Mouse (Mus musculus): ENCODE measurements around the gene Rbm7. TPM values are rescaled to one million over a fixed set of nuclear protein-coding genes. Genes with fewer than 3 reads are reported as not detected.
"Not testable (repeated sequence)": the region's sequence is repeated elsewhere in the genome, so short reads cannot be mapped to it uniquely, and the experiment has no call there.

Gene Rbm7
- 115 and 118 TPM in 2 replicates for polyA plus RNA-seq (2016; fragmentation: Nextera tagmentation; extraction: Ambion mirVana)

DNA sequence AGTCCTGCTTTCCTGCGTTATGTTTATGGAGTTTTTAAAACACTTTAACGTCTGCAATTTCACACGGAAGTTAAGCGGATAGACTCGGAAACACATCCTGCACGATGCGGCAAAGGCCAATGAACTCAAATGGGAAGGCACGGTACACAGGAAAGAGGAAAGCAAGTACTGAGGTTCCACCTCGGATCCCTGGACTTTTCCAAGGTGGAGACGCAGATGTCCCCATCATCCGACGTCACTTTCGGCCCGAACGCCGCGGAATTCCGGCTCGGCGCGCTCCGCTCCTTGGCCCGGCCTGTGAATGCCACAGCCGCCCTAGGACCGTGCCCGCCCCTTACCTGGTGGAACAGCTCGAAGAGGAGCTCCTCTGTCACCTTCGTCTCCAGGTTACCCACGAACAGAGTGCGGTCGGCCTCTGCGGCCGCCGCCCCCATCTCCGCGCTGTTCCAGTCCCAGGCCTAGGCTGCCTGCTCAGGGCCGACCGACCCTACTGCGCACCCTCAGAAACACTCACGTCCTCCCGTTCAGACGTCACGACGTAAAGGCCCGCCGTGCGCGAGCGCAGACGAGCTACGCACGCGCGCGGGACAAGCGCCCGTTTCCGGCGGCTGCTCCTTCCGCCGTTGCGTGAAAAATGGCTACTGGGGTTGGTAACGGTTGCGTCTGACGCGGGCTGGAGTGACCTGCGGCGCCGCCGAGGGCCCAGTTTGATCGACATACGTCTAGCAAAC lies at the start of gene Rbm7, which contains the start of gene Gm5617:
Rbm7 (minus strand) TSS at position 483 of the 731 bp plus-strand sequence.
Gm5617 (plus strand) TSS at position 626 of the 731 bp plus-strand sequence.
- peaks cover 16% of the 10 kb centered on the region for H3K4me1 ChIP-seq
- peaks cover 8% of the 10 kb centered on the region; the same call in 1 of the 2 replicates for H3K27me3 ChIP-seq (replicated peaks; ENCODE audit: low read depth, poor library complexity, severe bottlenecking)
- peak within 1 kb of the TSS; percentile 83 for H3K4me3 ChIP-seq
- H3K27ac ChIP-seq (replicated peaks), result peak within 1 kb of the TSS; percentile 96
- under 1% methylated on average over 72 of the region's 72 CpGs for WGBS
- DNase-seq (ENCODE audit: low spot score), result peak; percentile 94
- H3K36me3 ChIP-seq (replicated peaks), result peaks cover 39% of the 10 kb centered on the region
- no peaks in the 10 kb centered on the region for H3K9me3 ChIP-seq

DNA sequence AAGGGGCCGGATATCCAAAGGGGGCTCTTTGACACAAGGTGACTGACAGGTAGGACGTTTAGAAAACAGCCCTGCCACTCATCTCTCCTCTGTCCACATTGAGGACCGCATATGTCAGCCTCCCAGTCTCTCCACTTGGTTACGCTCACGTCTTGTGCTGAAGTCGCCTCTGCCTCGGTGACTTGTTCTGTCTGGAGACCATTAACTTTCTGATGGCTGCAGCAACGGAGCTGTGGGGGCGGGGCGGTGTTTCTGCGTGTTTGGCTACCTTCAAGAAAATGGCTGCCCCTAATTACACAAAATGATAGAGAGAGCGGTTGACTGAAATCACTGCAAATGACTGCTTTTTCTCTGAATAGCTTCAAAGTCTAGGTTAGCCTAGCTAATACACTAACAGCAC lies 43.6 kb upstream of the Rbm7 start:
- no peaks in the 10 kb centered on the region for H3K36me3 ChIP-seq (replicated peaks)
- peak; percentile 77 for DNase-seq (ENCODE audit: low spot score)
- 8% methylated on average over 12 of the region's 12 CpGs for WGBS
- H3K4me3 ChIP-seq, result peak overlapping the region; percentile 49
- H3K27me3 ChIP-seq (replicated peaks; ENCODE audit: low read depth, poor library complexity, severe bottlenecking), result peaks cover 23% of the 10 kb centered on the region; the same call in 1 of the 2 replicates
- H3K27ac ChIP-seq (replicated peaks), result peak overlapping the region; percentile 52
- H3K4me1 ChIP-seq, result peaks cover 19% of the 10 kb centered on the region
- peaks cover 19% of the 10 kb centered on the region; the same call in 1 of the 2 replicates for H3K9me3 ChIP-seq

DNA sequence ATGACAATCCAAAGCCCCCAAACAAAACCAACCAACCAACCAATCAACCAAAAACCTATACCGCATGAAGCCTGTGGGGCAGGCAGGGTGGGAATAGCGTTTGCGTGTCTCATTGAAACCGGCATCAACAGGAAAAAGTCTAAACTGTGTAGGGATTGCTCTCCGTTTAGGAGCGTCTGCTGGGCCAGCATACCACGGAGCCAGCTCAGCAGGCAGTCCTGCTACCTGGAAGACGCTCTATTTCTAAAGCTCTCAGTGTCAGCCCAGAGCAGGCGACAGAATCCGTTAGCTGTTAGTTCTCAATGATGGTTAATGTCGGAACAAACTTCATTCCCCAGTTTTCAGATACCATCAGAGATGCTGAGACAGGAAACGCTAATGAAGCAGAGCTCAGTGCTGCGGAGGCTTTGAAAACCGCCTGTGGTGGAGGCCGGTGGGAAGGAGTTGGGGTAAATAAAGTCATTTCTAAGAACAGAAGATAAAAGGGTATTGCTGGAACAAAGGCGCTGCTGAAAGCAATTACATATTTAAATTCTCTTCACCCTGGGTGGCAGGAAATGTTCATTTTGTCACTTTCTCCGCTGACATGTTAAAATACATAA lies 43.0 kb upstream of the Rbm7 start:
- H3K27ac ChIP-seq (replicated peaks), result peak overlapping the region; percentile 52
- DNase-seq (ENCODE audit: low spot score), result peak; percentile 46
- 2% methylated on average over 17 of the region's 17 CpGs for WGBS

DNA sequence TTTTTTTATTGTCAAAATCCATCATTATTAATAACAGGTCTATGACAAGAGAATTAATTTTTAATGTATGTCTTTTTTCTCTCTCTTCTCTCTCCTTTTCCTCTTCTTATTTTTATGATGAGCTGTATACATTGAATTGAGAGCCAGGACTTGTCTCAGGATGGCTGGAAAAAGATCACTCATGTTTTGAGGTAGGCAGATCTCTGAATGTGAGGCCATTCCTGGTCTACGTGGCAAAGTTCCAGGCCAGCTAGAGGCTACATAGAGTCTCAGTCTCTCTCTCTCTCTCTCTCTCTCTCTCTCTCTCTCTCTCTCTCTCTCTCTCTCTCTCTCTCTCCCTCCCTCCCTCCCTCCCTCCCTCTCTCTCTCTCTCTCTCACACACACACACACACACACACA lies 42.5 kb upstream of the Rbm7 start:
- Histone ChIP-seq H3K27ac (replicated peaks) (0 out of 2 replicates have a peak overlapping the region, but pooled peaks have one; percentile 52), H3K4me1 (peaks cover 19% of the 10 kb centered on the region), H3K27me3 (replicated peaks; ENCODE audit: low read depth, poor library complexity, severe bottlenecking) (peaks cover 23% of the 10 kb centered on the region; the same call in 1 of the 2 replicates), H3K9me3 (peaks cover 15% of the 10 kb centered on the region; the same call in 1 of the 2 replicates)
- H3K4me3 ChIP-seq; H3K36me3 ChIP-seq (replicated peaks); DNase-seq (ENCODE audit: low spot score): not testable (repeated sequence)
- 38% methylated on average over 1 of the region's 1 CpGs for whole genome bisulfite sequencing

More for the DNA sequence above, 43.0 kb upstream of the Rbm7 start:
- Histone ChIP-seq H3K4me3 (peak overlapping the region; percentile 49), H3K36me3 (replicated peaks) (no peaks in the 10 kb centered on the region), H3K9me3 (peaks cover 19% of the 10 kb centered on the region; the same call in 1 of the 2 replicates), H3K4me1 (peaks cover 19% of the 10 kb centered on the region), H3K27me3 (replicated peaks; ENCODE audit: low read depth, poor library complexity, severe bottlenecking) (peaks cover 23% of the 10 kb centered on the region; the same call in 1 of the 2 replicates)

DNA sequence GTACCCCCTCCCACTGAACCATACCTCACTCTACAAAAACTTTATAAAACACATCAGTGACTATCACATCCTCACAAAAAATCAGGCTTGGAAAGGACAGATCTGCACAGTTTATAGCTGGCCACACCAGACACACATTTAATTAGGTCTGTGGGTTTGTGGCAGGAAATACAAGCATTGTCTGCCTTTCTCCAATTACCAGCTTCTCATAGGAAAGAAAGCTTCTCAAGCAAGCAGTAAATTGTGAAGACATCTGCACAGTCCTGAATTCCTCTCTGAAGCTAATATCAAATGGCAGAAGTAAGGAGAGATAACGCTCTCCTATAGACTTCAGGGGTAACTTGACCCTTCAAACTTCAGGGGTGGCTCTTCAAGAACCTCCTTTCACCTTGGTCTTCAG lies 41.3 kb upstream of the Rbm7 start:
- Histone ChIP-seq H3K4me1 (peaks cover 19% of the 10 kb centered on the region), H3K36me3 (replicated peaks) (no peaks in the 10 kb centered on the region), H3K4me3 (no peak overlapping the region), H3K9me3 (peaks cover 4% of the 10 kb centered on the region; the same call in 1 of the 2 replicates), H3K27me3 (replicated peaks; ENCODE audit: low read depth, poor library complexity, severe bottlenecking) (peaks cover 23% of the 10 kb centered on the region; the same call in 1 of the 2 replicates), H3K27ac (replicated peaks) (no peak overlapping the region)
- WGBS, result 55% methylated on average over 1 of the region's 1 CpGs
- DNase-seq (ENCODE audit: low spot score), result no peak

DNA sequence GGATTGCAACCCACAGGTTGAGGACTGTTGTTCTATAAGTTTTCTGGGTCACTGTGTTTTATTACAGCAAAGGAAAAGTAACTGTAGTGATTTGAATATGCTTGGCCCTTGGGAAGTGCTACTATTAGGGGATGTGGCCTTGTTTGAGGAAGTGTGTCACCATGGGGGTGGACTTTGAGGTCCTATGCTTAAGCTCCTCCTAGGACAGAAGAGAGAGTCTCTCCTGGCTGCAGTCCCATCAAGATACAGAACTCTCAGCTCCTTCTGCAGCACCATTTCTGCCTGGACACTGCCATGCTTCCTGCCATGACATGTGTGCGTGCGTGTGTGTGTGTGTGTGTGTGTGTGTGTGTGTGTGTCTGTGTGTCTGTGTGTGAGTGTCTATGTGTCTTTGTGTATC lies 37.6 kb upstream of the Rbm7 start:
- peaks cover 8% of the 10 kb centered on the region; the same call in 1 of the 2 replicates for H3K4me1 ChIP-seq
- 0 out of 2 replicates have a peak, but pooled peaks cover 10% of the 10 kb centered on the region for H3K27me3 ChIP-seq (replicated peaks; ENCODE audit: low read depth, poor library complexity, severe bottlenecking)
- H3K27ac ChIP-seq (replicated peaks), result no peak overlapping the region
- DNase-seq (ENCODE audit: low spot score), result no peak
- no peaks in the 10 kb centered on the region for H3K36me3 ChIP-seq (replicated peaks)
- H3K4me3 ChIP-seq, result no peak overlapping the region
- WGBS, result 82% methylated on average over 2 of the region's 2 CpGs
- H3K9me3 ChIP-seq, result no peaks in the 10 kb centered on the region

DNA sequence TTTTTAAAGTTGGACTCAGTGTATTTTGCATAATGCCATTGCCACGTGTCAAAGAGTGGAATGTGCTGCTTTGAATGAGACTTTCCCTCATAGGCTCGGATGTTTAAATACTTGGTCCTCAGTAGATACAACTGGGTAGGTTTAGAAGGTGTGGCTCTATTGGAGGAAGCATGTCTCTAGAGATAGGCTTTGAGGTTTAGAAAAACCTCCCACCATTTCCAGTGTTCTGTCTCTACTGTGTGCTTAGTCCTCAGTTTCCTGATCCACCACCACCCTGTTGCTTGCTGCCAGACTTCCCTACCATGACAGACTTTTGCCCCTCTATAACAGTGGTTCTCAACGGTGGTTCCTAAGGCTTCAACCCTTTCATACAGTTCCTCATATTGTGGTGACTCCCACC lies 37.1 kb upstream of the Rbm7 start:
- 0 out of 2 replicates have a peak, but pooled peaks cover 8% of the 10 kb centered on the region for H3K27me3 ChIP-seq (replicated peaks; ENCODE audit: low read depth, poor library complexity, severe bottlenecking)
- peaks cover 8% of the 10 kb centered on the region; the same call in 1 of the 2 replicates for H3K4me1 ChIP-seq
- no peaks in the 10 kb centered on the region for H3K9me3 ChIP-seq
- WGBS, result 79% methylated on average over 3 of the region's 3 CpGs
- no peaks in the 10 kb centered on the region for H3K36me3 ChIP-seq (replicated peaks)
- H3K4me3 ChIP-seq, result no peak overlapping the region
- no peak for DNase-seq (ENCODE audit: low spot score)
- H3K27ac ChIP-seq (replicated peaks), result no peak overlapping the region

DNA sequence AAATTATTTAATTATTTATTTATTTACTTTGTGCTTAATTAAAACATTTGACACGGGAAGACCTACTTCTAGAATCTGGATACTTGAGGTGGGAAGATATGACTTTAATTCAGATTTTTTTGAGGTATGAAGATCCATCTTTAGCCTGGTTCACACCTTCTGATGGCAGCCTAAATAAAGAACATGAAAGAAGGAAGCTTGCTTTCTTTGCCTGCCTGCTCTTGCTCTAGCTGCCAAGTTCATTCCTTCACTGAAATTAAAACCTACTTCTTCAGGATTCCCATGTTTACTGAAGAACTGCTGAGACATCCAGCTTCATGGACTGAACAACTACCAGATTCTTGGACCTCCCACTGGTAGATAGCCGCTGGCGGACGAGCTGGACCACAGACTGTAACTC lies 36.2 kb upstream of the Rbm7 start:
- Histone ChIP-seq H3K4me1 (peaks cover 3% of the 10 kb centered on the region; the same call in 1 of the 2 replicates), H3K27me3 (replicated peaks; ENCODE audit: low read depth, poor library complexity, severe bottlenecking) (no peaks in the 10 kb centered on the region), H3K9me3 (no peaks in the 10 kb centered on the region), H3K36me3 (replicated peaks) (no peaks in the 10 kb centered on the region), H3K4me3 (no peak overlapping the region), H3K27ac (replicated peaks) (no peak overlapping the region)
- DNase-seq (ENCODE audit: low spot score), result no peak
- WGBS, result 84% methylated on average over 4 of the region's 4 CpGs

DNA sequence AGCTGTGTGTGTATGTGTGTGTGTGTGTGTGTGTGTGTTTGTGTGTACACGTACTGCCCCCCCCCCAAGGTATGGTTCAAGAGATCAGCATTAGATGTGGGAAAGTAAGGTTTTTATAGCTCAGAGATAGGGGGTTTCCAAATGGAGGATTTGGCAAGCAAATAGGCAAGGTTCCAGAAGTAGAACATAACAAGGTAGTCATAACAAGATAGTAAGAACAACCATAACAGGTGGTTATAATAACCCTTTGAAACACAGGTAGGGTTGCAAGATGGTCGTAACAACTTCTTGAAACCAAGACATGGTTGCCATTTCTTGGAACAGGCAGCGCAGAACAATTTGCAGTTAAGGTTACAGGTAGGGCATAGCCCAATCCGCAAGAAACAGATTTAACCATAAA lies 31.4 kb upstream of the Rbm7 start:
- no peak overlapping the region for H3K4me3 ChIP-seq
- no peaks in the 10 kb centered on the region for H3K4me1 ChIP-seq
- no peak for DNase-seq (ENCODE audit: low spot score)
- no peaks in the 10 kb centered on the region for H3K9me3 ChIP-seq
- WGBS, result 91% methylated on average over 4 of the region's 4 CpGs
- H3K27ac ChIP-seq (replicated peaks), result no peak overlapping the region
- no peaks in the 10 kb centered on the region for H3K36me3 ChIP-seq (replicated peaks)
- H3K27me3 ChIP-seq (replicated peaks; ENCODE audit: low read depth, poor library complexity, severe bottlenecking), result no peaks in the 10 kb centered on the region

DNA sequence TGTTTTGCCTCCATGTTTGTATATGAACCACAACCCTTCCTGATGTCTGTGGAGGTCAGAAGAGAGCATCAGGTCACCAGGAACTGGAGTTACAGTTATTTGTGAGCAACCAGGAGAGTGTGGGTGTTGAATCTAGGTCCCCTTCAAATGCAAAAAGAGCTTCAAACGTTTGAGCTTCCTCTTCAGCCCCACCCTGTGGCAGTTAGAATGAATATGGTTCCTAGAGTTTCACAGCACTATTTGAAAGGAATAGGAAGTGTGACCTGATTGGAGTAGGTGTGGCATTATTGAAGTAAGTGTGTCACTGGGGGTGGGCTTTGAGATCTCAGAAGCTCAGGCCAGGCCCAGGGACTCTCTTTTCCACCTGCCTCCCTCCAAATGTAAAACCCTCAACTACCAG lies 30.5 kb upstream of the Rbm7 start:
- Histone ChIP-seq H3K9me3 (no peaks in the 10 kb centered on the region), H3K27ac (replicated peaks) (no peak overlapping the region), H3K4me3 (no peak overlapping the region), H3K36me3 (replicated peaks) (no peaks in the 10 kb centered on the region), H3K4me1 (no peaks in the 10 kb centered on the region), H3K27me3 (replicated peaks; ENCODE audit: low read depth, poor library complexity, severe bottlenecking) (no peaks in the 10 kb centered on the region)
- WGBS, result 18% methylated on average over 1 of the region's 1 CpGs
- DNase-seq (ENCODE audit: low spot score), result no peak

DNA sequence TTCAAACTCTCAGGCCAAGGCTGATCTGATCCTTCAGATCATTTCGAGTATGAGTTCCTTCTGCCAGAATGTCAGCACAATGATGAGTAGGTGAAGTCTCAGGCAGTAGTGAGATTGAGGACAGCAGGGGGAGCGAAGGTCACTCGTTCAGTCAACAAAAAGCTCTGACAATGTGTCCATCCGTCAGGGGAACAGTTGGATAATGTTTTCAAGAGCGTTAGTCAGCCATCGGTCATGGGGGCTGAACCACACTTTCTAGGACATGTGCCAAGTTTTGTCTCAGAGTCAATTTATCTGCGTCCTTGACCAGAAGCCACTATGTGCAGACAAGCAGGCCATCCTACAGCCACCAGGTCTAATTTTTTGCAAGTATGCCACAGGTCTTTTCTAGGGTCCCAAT lies 25.3 kb upstream of the Rbm7 start:
- not testable (repeated sequence) for H3K4me3 ChIP-seq; H3K27me3 ChIP-seq (replicated peaks; ENCODE audit: low read depth, poor library complexity, severe bottlenecking); H3K36me3 ChIP-seq (replicated peaks); H3K27ac ChIP-seq (replicated peaks); H3K9me3 ChIP-seq; DNase-seq (ENCODE audit: low spot score)
- peaks cover 12% of the 10 kb centered on the region; the same call in 1 of the 2 replicates for H3K4me1 ChIP-seq
- 53% methylated on average over 5 of the region's 7 CpGs for WGBS

DNA sequence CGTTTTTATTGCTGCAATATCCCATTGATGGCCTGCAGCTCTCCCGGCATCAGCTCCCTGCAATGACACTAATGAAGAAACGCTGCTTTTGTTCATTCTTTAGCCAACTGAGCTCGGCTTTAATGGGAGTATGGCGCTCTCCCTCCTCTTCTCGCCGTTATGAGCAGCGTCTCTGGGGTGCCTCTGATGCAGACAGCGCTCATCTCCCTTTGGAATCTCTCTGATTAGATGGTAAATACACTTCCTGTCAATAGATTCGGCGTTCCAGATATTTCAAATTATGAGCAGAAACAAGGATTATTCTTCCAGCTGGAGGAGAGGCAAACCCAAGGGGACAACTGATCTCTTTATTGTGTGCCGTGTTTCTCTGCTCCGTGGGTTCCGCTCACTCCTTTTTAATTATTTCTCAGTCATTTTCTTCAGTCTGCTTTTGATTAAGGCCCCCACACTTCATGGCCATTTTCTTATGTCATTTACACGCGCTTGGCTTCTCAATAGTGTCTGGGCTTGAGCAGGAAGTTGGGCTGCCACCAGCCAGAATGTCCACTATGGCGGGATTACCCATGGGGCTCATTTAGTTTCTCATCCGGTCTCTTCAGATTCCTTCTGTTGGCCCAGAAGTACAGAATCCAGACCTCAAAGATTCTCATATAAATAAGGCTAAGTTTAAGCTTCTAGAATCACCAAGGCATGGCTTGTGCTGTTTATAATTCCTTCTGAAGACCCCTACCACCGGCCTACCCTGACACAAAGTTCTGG lies 22.5 kb upstream of the Rbm7 start:
- Histone ChIP-seq H3K9me3 (no peaks in the 10 kb centered on the region), H3K36me3 (replicated peaks) (no peaks in the 10 kb centered on the region), H3K27me3 (replicated peaks; ENCODE audit: low read depth, poor library complexity, severe bottlenecking) (no peaks in the 10 kb centered on the region; the same call in 1 of the 2 replicates), H3K4me1 (peaks cover 12% of the 10 kb centered on the region; the same call in 1 of the 2 replicates), H3K27ac (replicated peaks) (peak overlapping the region; percentile 14; the same call in 1 of the 2 replicates), H3K4me3 (no peak overlapping the region)
- WGBS, result 58% methylated on average over 19 of the region's 19 CpGs
- DNase-seq (ENCODE audit: low spot score), result peak; percentile 9
